Mouse (Mus musculus): ENCODE results near the gene Gsk3b.

Gene Gsk3b

DNA sequence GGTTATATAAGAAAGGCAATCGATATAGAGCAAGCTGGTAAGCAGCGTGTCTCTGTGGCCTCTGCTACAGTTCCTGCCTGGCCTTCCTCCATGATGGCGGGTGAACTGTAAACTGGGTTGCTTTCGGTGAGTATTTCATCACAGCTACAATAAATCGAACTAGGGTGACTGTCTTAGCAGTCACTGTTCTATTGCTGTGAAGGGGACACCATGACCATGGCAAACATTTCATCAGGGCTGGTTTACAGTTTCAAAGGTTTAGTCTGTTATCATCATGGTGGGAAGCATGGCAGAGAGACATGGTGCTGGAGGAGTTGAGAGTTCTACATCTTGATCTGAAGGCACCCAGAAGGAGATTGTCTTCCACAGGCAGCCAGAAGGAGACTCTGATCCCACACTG lies 191.0 kb downstream of the Gsk3b start:
- DNase-seq (ENCODE audit: extremely low spot score, low spot score) = no peak

DNA sequence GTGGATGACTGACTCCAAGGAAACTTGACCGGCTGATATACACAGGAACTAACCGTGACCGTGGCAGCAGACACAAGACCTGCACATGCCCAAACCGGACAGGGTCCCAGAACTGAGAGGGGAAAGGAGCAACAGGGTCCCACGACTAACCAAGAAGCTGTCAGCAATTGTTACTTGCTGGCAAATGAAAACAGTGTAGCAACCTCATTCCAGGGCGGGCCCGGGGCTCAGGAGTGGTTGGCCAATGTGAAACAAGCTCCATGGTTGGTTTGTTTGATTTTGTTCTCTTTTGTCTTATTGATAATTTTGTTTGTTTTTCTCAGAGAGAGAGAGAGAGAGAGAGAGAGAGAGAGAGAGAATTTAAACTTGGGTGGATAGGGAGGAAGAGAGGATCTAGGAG lies 192.2 kb downstream of the Gsk3b start:
- no peak for DNase-seq (ENCODE audit: extremely low spot score, low spot score)

DNA sequence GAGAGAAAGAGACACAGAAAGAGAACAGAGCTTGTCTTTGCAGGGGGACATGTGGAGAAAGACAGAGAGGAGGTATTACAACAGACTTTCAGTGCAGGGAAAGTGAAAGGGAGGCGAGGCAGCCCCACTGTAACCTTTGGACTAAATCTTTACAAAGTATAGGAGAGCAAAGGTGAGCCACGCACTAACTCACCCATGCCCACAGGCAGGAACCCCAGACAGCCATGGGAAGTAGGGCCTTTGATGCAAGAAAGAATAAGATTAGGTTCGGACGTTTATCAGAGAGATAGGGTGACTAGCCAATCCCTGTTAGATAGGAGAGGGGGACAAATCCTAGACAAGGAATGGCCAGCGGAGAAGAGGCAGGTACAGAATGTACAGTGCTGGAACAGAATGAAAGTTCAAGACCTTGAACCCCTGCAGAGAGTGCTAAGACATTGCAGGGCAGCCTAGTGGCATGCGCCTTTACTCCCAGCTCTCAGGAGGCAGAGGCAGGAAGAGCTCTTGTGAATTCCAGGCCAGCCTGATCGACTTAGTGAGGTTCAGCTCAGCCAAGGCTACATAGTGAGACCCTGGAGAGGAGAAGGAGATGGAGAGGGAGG lies 193.9 kb downstream of the Gsk3b start:
- DNase-seq (ENCODE audit: extremely low spot score, low spot score) = no peak

DNA sequence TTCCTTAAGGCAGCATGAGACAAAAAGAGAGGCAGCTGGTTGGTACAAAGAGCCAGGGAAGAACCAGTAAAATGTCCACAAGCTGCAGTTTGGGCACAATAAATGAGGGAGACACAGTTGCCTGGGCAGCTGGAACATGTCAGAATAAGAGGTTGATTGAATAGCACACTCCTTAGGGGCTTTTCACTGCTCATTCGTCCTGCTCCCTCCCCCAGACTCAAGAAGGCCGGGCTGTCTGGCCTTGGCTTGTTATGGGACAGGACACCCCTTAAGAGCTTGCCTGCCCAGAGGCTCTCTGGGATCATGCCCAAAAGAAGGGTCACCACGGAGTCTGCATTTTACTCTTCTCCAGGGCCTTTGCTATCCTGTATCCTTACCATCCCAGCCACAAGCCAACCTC lies 194.5 kb downstream of the Gsk3b start:
- DNase-seq (ENCODE audit: extremely low spot score, low spot score) = no peak

DNA sequence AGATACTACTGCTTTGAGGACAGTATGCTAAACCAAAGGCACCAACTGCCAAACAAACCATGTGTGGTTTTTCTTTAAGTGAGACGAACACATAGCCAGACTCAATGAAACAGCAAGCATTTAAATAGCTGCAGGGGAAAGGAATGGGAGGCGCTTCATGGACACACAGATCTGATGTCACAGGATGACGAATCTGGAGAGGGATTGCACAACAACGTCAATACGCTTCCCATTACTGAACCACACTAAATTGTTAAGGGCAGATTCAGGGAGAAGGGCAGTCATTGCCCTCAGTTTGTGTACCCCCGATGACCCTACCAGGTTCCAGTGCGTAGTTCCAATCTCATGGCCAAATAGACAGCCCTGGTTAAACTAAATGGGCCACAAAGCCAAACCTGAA lies 197.0 kb downstream of the Gsk3b start:
- no peak for DNase-seq (ENCODE audit: extremely low spot score, low spot score)

DNA sequence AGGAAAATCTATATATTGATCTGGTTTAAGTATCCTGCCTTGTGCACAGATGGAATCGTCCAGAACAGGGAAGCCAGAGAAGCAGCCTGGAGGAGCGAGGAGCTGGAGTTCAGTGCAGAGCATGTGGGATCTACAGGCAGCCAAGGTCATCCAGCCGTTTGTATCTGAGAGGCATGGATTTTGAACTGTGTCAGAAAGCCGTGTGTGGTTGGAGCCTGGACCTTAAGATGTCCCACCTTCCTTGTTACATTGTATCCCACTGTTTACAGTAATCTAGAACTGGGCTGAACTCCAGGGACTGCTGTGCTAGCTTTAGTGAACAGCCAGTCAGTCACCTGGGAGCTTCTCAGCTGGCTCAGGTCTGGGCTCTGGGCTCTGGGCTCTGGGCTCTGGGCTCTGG lies 197.7 kb downstream of the Gsk3b start:
- no peak for DNase-seq (ENCODE audit: extremely low spot score, low spot score)

DNA sequence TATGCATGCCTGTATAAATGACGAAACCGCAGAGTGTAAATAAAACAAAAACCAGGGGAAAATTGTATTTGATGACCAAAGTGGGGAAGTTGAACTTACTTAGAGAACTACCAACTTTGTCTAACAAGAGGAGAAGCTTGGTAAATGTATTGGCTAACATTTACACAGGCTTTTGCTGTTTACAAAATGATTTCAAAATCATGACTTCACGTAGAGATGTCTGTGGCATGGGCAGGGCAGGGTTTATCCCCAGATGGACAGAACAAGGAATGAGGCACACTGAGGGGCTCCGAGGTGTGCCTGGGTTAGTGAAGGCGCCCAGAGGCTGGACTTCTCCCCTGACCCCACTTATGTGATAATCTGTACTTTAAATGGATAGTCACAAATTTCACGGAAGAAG lies 198.6 kb downstream of the Gsk3b start:
- no peak for DNase-seq (ENCODE audit: extremely low spot score, low spot score)

DNA sequence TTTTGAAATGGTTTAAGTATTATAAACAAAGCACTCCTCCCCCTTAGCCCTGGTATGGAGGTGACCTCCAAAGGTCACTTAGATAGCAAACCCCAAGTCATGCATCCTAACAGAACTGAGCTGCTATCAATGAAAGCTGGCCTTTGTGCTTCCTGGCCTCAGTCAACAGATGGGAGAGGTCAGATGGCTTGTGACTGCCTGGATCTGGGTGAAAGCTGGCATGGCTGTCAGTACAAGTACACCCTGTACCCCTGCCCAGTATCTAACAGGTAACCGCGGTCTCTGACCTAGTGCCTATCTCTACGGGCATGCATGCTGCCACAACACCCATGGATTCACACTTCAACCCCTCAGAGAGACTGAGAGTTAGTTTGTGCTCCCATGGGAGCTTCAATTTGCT lies 199.0 kb downstream of the Gsk3b start:
- DNase-seq (ENCODE audit: extremely low spot score, low spot score) = no peak

DNA sequence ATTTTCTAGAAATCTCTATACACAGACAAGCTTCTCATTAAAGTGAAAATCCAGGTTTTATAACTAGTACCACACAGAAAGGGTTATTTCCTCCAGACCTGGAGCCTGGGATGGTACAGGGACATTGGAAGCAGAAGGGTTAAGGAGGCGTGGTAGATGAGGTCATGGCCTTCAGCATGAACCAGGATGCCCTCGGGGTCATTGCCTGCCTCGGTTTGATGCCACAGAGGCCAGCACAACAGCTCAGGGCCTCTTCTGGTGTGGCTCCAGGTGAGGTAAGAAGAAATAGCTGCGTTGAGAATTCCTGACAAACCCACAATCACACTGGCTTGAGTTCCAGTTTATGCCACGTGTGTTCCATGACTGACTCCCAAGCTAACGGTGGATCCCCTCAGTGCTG lies 200.1 kb downstream of the Gsk3b start:
- DNase-seq (ENCODE audit: extremely low spot score, low spot score) = no peak

DNA sequence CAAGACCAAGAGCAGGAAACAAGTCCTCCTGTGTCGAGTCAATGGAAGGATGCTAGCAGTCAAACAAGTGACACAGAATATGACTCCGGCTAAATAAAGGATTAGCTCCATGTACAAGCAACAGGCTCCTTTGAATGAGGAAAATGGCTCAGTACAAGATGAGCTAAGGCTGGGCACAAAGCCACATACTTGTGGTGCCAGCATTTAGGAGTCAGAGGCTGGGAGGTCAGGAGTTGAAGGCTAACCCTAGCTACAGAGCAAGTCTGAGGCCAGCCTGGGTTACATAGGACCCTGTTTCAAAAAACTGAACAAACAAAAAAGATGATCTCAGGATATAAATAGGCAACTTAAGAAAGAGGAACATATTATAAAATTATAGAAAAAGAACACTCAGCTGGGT lies 201.3 kb downstream of the Gsk3b start:
- DNase-seq (ENCODE audit: extremely low spot score, low spot score) = no peak

DNA sequence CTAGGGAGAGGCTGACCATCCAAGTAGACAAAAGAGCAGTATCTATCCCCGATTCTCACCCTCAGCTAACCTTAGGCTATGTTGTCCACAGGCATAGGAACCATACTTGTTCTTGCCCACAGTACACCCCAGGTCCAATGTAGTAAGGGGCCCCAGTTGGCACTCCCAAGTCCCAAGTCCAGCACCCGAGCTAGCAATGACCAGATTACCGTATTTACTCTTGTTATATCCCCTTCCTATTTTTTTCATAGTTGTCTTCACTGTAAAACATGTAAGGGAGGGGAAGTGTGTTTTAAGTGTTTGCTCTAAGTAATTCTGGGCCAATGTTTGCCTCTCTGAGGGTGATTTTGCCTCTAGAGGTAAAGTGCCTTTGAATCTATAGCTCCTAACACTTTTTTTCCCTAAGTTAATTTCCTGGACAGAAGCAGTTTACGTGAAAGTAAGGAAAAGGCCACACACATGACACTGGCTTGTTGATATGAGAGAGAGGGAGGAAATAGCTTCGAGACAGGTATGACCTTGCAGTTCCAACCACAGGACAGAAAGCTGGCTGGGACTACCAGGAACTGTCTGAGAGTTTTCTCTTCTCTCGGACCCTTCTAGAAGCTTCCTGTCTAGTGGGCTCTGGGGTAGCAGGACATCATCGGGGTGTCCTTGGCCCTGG lies 206.0 kb downstream of the Gsk3b start, which contains the start of gene Nr1i2:
Nr1i2 (minus strand) TSS at position 140 of the 664 bp plus-strand sequence.
- DNase-seq (ENCODE audit: extremely low spot score, low spot score) = no peak

DNA sequence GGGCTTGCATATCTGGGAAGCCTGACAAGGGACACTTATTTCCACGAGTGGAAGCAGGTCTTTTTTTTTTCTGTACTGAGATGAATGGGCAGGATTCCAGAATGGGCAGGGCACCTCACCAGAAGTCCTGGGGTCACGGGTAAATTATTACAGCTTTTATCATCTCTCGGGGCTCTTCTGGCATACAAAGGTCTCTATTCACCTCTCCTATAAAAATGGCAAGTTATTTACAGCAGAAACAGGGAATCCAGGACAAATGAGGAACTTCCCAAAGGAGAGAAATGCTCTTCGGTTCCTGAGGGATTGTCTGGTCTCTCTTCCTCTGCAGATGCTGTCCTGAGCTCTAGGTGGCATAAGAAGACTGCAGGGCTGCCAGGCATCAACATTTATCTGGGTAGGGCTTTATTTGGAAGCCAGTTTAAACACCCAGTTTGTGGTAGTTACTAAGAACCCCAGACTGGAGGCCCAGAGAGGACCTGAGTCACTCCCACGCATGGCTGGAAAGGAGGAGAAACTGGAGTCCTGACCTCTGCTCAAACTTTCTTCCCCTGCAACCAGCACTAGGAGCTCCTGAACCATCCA lies 206.6 kb downstream of the Gsk3b start:
- no peak for DNase-seq (ENCODE audit: extremely low spot score, low spot score)
